Mouse (Mus musculus) embryonic fibroblast, embryonic 13.5 days (primary cell): ENCODE measurements around the gene Zdhhc12.
"Not testable (repeated sequence)": the region's sequence is repeated elsewhere in the genome, so short reads cannot be mapped to it uniquely, and the experiment has no call there.

Experiments
- CTCF ChIP-seq: IDR thresholded peaks from 2 replicates; pipeline ENCODE4 v1.5.1; 2011; ENCODE audit warnings: mild to moderate bottlenecking, control low read depth, low read length, moderate library complexity, borderline replicate concordance; ENCODE audit not compliant: insufficient read depth
- POLR2A ChIP-seq: IDR thresholded peaks from 2 replicates; pipeline ENCODE4 v1.6.1; 2011; ENCODE audit warnings: low read depth, mild to moderate bottlenecking, control low read depth, low read length, moderate library complexity

DNA sequence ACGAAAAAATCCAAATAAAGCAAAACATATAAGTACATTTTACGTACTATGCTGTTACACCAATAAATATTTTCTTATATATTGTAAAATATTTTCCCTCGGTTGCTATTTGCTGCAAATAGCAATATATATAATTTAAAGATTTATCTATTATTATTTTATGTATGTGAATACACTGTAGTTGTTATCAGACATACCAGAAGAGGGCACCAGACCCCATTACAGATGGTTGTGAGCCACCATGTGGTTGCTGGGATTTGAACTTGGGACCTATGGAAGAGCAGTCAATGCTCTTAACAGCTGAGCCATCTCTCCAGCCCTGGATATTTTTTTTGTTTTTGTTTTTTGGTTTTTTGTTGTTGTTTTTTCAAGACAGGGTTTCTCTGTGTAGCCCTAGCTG is 38.1 kb downstream of the Zdhhc12 start:
- TF ChIP-seq CTCF, POLR2A: not testable (repeated sequence)
